Mouse (Mus musculus) midbrain, embryonic 12.5 days (tissue): ENCODE measurements at regions not wholly inside any gene's neighbourhood (a gene's known extent, or its start where the extent isn't known, plus 50 kb on each side); places are given as distances from the start of the nearest gene placed in this dataset.

Experiments used
- ATAC-seq: fragments of 200-750 bp; cut with Nextera tagmentation; 2 replicates; pipeline ENCODE4 v1.8.0; 2017; ENCODE audit warnings: low read depth, moderate TSS enrichment, moderate library complexity; ENCODE audit not compliant: low FRiP score
- H3K27ac ChIP-seq: fragments of 300-500 bp; sonication (generic); replicated peaks from 2 replicates; pipeline ENCODE4 v1.5.1; 2016; ENCODE audit warnings: mild to moderate bottlenecking
- H3K27me3 ChIP-seq: fragments of 300-500 bp; sonication (generic); 2 replicates; pipeline ENCODE4 v1.6.1; 2016; ENCODE audit warnings: mild to moderate bottlenecking
- H3K36me3 ChIP-seq: fragments of 300-500 bp; sonication (generic); 2 replicates; pipeline ENCODE4 v1.6.1; 2016
- H3K4me1 ChIP-seq: fragments of 300-500 bp; sonication (generic); 2 replicates; pipeline ENCODE4 v1.6.1; 2016
- H3K4me2 ChIP-seq: fragments of 300-500 bp; sonication (generic); replicated peaks from 2 replicates; pipeline ENCODE4 v1.6.1; 2016; ENCODE audit warnings: mild to moderate bottlenecking, moderate library complexity
- H3K4me3 ChIP-seq: fragments of 300-500 bp; sonication (generic); 2 replicates; pipeline ENCODE4 v1.5.1; 2016; ENCODE audit warnings: mild to moderate bottlenecking
- H3K9ac ChIP-seq: fragments of 300-500 bp; sonication (generic); replicated peaks from 2 replicates; pipeline ENCODE4 v1.6.1; 2016; ENCODE audit warnings: mild to moderate bottlenecking, moderate library complexity
- H3K9me3 ChIP-seq: fragments of 300-500 bp; sonication (generic); 2 replicates; pipeline ENCODE4 v1.6.1; 2016; ENCODE audit warnings: mild to moderate bottlenecking
- WGBS: fragments of 180-500 bp; shearing (Covaris S2); methylation state at CpG from one replicate; pipeline ENCODE4 v1.1.7; 2016; 5-methylcytosine and 5-hydroxymethylcytosine counted together

DNA sequence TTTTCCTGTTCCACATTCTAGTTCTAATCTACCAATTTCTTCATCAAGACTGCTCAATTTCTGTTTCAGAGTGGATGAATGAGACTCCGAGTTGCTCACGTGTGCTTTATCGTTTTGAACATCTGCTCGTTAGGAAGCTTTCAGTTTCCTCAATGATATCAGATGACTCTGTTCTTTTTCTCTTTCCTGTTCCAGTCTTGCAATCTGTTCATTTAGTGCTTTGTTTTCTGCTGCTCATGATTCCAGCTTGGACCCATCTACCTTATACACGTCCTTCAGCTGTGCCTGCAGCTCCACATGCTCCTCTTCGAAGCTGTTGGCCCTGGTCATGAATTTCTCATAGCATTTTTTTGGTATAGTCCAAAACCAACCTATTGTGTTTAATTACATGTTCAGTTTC is 99.1 kb upstream of the Gm17728 start:
- no peaks in the 10 kb centered on the region for H3K9me3 ChIP-seq
- no peak overlapping the region for H3K4me3 ChIP-seq
- H3K27ac ChIP-seq: no peak overlapping the region
- H3K27me3 ChIP-seq: no peaks in the 10 kb centered on the region
- no peak for ATAC-seq
- H3K9ac ChIP-seq: no peak overlapping the region
- 87% methylated on average over 6 of the region's 6 CpGs for WGBS
- H3K4me2 ChIP-seq: no peak overlapping the region
- H3K4me1 ChIP-seq: peaks cover 6% of the 10 kb centered on the region; the same call in 1 of the 2 replicates
- no peaks in the 10 kb centered on the region for H3K36me3 ChIP-seq

DNA sequence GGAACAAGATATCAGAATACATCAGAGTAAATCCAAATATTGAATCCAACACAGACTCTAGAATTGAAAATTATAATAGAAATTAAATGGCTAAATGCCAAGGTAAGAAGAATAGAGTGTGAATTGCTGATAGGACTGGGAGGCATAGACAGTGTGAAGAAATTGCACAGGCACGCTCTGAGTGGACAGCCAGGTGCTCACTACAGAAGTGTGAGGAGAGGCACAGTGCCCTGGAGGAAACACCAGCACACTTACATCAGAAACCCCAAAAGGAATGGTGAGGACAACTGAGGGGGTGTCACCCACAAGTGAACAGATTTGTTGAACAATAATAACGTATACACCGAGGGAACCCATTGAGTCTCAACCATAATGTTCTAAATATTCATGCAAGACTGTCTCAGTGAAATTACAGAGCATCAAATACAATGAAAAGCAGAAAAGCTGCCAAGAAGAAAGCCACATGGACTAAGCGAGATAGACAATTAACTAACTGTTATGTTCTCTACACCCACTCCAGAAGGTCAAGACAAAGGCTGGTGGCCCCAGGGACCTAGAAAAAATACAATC is 92.9 kb upstream of the Gm17728 start:
- H3K9ac ChIP-seq: no peak overlapping the region
- no peaks in the 10 kb centered on the region for H3K27me3 ChIP-seq
- no peak overlapping the region for H3K4me2 ChIP-seq
- no peak for ATAC-seq
- H3K36me3 ChIP-seq: no peaks in the 10 kb centered on the region
- H3K4me1 ChIP-seq: peaks cover 6% of the 10 kb centered on the region; the same call in 1 of the 2 replicates
- no peak overlapping the region for H3K4me3 ChIP-seq
- no peaks in the 10 kb centered on the region for H3K9me3 ChIP-seq
- WGBS: 80% methylated on average over 4 of the region's 4 CpGs
- H3K27ac ChIP-seq: no peak overlapping the region

DNA sequence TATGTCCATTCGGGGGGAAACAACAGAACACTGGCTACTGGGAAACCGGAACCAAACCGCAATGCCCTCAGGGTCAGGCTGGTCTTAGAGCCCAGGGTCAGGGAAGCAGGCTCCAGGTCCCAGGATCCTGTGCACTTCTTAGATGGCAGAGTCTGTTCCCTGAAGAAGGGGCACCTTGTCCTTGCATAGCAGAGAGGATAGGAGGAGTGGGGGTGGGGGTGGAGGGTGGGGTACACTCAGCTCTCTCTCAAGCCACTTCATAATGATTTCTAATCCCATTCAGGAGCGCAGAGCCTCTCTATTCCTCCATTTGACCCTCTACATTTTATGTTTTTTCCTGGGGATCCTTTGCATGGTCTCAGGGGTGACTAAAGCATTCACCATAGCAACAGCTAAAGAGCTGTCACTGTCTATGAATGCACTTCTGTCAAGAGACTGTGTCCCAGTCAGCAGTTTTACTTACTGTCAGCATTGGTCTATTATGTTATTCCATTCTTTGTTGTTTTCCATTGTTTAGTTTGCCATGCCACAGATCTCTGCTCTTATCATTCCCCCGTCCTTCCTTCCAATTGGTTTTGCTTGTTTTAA is 64.2 kb upstream of the Gm17728 start:
- Histone ChIP-seq H3K4me3 (no peak overlapping the region), H3K27ac (no peak overlapping the region), H3K36me3 (no peaks in the 10 kb centered on the region), H3K27me3 (no peaks in the 10 kb centered on the region), H3K4me2 (no peak overlapping the region), H3K9me3 (no peaks in the 10 kb centered on the region), H3K4me1 (peaks cover 7% of the 10 kb centered on the region), H3K9ac (no peak overlapping the region)
- peak; percentile 89 for ATAC-seq
- 51% methylated on average over 5 of the region's 5 CpGs for WGBS
